ENCODE assay signal across 13 mouse cellular contexts in the genomic region with DNA sequence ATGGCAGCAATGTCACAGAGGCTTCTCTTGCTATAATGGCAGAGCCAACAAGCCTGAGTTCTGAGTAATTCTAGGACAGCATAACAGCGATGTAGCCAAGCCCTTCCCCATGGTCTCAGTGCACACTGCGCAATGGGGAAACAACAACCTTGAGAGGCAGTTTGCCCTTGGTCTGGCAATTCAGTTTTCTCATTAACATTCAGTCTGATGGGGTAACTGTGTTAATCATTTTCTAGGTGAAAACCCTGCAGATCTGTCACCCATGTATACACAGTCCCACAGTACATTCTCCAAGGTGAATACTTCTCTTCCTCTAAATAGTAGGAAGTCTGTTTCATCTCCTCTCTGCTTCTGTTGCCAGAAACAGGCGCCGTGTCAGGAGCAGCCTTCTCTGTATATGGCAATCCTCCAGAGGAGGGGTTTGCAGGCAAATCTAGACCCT. TPM values are rescaled to one million over a fixed set of nuclear protein-coding genes. Genes with fewer than 3 reads are reported as not detected.
DNase-seq lines count a peak whose midpoint lies in the region; ATAC-seq and TF ChIP-seq lines count a peak whose summit lies in the region.
"Had no signal": no experiment of that assay in that cellular context is flagged by ENCODE, and none has a peak within 500 bp of the region (broad histone marks: within the 10 kb centered on the region; RNA-seq: fewer than 3 reads in every experiment).

No protein-coding gene starts in this region.

- no peak for TF ChIP-seq EP300 in heart, postnatal 0 days (IDR thresholded peaks at IDR 0.05; ENCODE audit: low read depth)

- no peak overlapping the region for H3K9ac ChIP-seq in heart, embryonic 12.5 days
- 0 out of 2 replicates have a peak overlapping the region, but pooled peaks have one; percentile 4 for H3K9ac ChIP-seq in heart, postnatal 0 days (replicated peaks; ENCODE audit: low read depth, low read length)

- 72% methylated on average over 4 of the region's 4 CpGs for WGBS in heart, embryonic 12.5 days
- WGBS in heart, postnatal 0 days, result 41% methylated on average over 4 of the region's 4 CpGs

- TF ChIP-seq CTCF in heart, postnatal 0 days (IDR thresholded peaks at IDR 0.05; ENCODE audit: low read depth), result no peak

- H3K9me3 ChIP-seq in heart, embryonic 12.5 days (replicated peaks), result no peaks in the 10 kb centered on the region
- H3K9me3 ChIP-seq in heart, postnatal 0 days (replicated peaks; ENCODE audit: control insufficient read depth, low read length), result no peaks in the 10 kb centered on the region

- peaks cover 52% of the 10 kb centered on the region for H3K4me1 ChIP-seq in heart, embryonic 12.5 days (replicated peaks)
- H3K4me1 ChIP-seq in heart, postnatal 0 days (ENCODE audit: control insufficient read depth, insufficient read depth), result peaks cover 66% of the 10 kb centered on the region

- intact Hi-C loops in heart, postnatal 36 days (cut with DNase I), result loop anchor here (5.0 kb wide), 1 partner anchor 37 kb away; a partner anchor contains a TSS

- no peak overlapping the region for H3K4me2 ChIP-seq in heart, embryonic 12.5 days
- no peak overlapping the region for H3K4me2 ChIP-seq in heart, postnatal 0 days (ENCODE audit: low read depth, low read length)

- peak overlapping the region; percentile 72 for H3K27ac ChIP-seq in heart, embryonic 12.5 days (ENCODE audit: poor library complexity, severe bottlenecking)
- peak overlapping the region; percentile 90 for H3K27ac ChIP-seq in heart, postnatal 0 days (ENCODE audit: low read depth)

- DNase-seq in heart, postnatal 36 days, result no peak
- peak; percentile 64 for DNase-seq in adrenal gland, postnatal 10 days
- no peak for DNase-seq in heart, postnatal 0 days (ENCODE audit: low spot score)
- DNase-seq in kidney, postnatal 25 days, result peak; percentile 66 to 85
- no peak for DNase-seq in thymus, postnatal 10 days (ENCODE audit: low spot score in 2 of 2)
- no peak for DNase-seq in testis, postnatal 14 days (ENCODE audit: low spot score)
- DNase-seq in layer of hippocampus, postnatal 10 days (ENCODE audit: low spot score in 2 of 2), result no peak
- DNase-seq: cerebellum, postnatal 25 days; gastrocnemius, postnatal 14 days; layer of hippocampus, postnatal 36 days; lung, postnatal 10 days had no signal

- no peak overlapping the region for H3K4me3 ChIP-seq in heart, embryonic 12.5 days
- no peak overlapping the region for H3K4me3 ChIP-seq in heart, postnatal 0 days (ENCODE audit: low read depth, low read length)

- H3K36me3 ChIP-seq in heart, embryonic 12.5 days, result peaks cover 12% of the 10 kb centered on the region
- peaks cover 10% of the 10 kb centered on the region; the same call in 1 of the 2 replicates for H3K36me3 ChIP-seq in heart, postnatal 0 days (replicated peaks; ENCODE audit: control insufficient read depth, insufficient read depth, low read length)

- H3K27me3 ChIP-seq in heart, embryonic 12.5 days (replicated peaks), result no peaks in the 10 kb centered on the region
- no peaks in the 10 kb centered on the region for H3K27me3 ChIP-seq in heart, postnatal 0 days (ENCODE audit: control insufficient read depth, insufficient read depth, low read length)
- H3K27me3 ChIP-seq: CH12.LX had no signal

- no peak for ATAC-seq in heart, embryonic 12.5 days (ENCODE audit: insufficient number of reproducible peaks, low FRiP score)
- peak; percentile 64; the same call in 1 of the 2 replicates for ATAC-seq in heart, postnatal 0 days (ENCODE audit: insufficient read depth, low read depth)

RNA-seq across cellular contexts. Expression of a gene that starts 37.6 kb away (rescaled TPM):
- polyA plus RNA-seq in heart, embryonic 12.5 days (2016; fragmentation: Nextera tagmentation; extraction: Ambion mirVana), result 188 and 194 TPM in 2 replicates
- total RNA-seq in heart, postnatal 36 days (2021), result 100 to 1,000 TPM; 527 to 592 TPM
- 100 to 1,000 TPM; 262 to 303 TPM for total RNA-seq in adrenal gland, postnatal 10 days (2021)
- 262 and 271 TPM in 2 replicates for total RNA-seq in heart, postnatal 0 days (2014; rRNA removed; ENCODE audit: low replicate concordance)
- polyA plus RNA-seq in heart, postnatal 0 days (2015; fragmentation: Nextera tagmentation; extraction: Ambion mirVana), result 118 and 121 TPM in 2 replicates
- total RNA-seq in layer of hippocampus, postnatal 10 days (2021), result 100 to 1,000 TPM; 682 to 697 TPM

Comparison
In these comparisons a context has a peak if more than half of its experiments do, and no peak if none do; other contexts are left out.
1. DNase-seq: peak in adrenal gland, postnatal 10 days (single experiment) and kidney, postnatal 25 days (2 of 2); none in heart, postnatal 36 days (0 of 2), heart, postnatal 0 days (single experiment), thymus, postnatal 10 days (0 of 2), testis, postnatal 14 days (single experiment) and layer of hippocampus, postnatal 10 days (0 of 2).